Mouse (Mus musculus) heart, embryonic 14.5 days (tissue): ENCODE results near the gene Phlpp1. TPM values are rescaled to one million over a fixed set of nuclear protein-coding genes. Genes with fewer than 3 reads are reported as not detected.
A peak's percentile ranks its signal among the peaks of the same experiment; 100 is the strongest.

Experiments
- ATAC-seq: fragments of 200-750 bp; cut with Nextera tagmentation; 2 replicates; pipeline ENCODE4 v1.8.0; 2017; ENCODE audit warnings: low read depth, moderate TSS enrichment; ENCODE audit not compliant: insufficient number of reproducible peaks, insufficient read depth, low FRiP score
- H3K27ac ChIP-seq, 2 experiments: fragments of 200-500 bp in 1 of 2; fragments of 300-500 bp in 1 of 2; sonication (generic) in 1 of 2; replicated peaks in 1 of 2; 2 replicates each; pipeline ENCODE4 v1.5.1; 2012 to 2014; ENCODE audit warnings: low read depth in 2 of 2, low read length in 2 of 2, control low read depth in 1 of 2, mild to moderate bottlenecking in 1 of 2, mixed read lengths in 1 of 2; ENCODE audit not compliant: control insufficient read depth in 1 of 2, insufficient read depth in 1 of 2
- H3K27me3 ChIP-seq: fragments of 300-500 bp; sonication (generic); 2 replicates; pipeline ENCODE4 v1.6.1; 2014; ENCODE audit warnings: mild to moderate bottlenecking, low read length, control low read depth; ENCODE audit not compliant: control insufficient read depth, insufficient read depth
- H3K36me3 ChIP-seq: fragments of 300-500 bp; sonication (generic); 2 replicates; pipeline ENCODE4 v1.6.1; 2014; ENCODE audit warnings: mild to moderate bottlenecking, control low read depth, low read length, mixed read lengths; ENCODE audit not compliant: control insufficient read depth, insufficient read depth
- H3K4me1 ChIP-seq, 2 experiments: fragments of 200-500 bp in 1 of 2; fragments of 300-500 bp in 1 of 2; sonication (generic) in 1 of 2; 2 replicates each; pipeline ENCODE4 v1.6.1; 2012 to 2014; ENCODE audit warnings: low read length in 2 of 2, control low read depth in 1 of 2, mixed read lengths in 1 of 2; ENCODE audit not compliant: control insufficient read depth in 2 of 2, insufficient read depth in 2 of 2
- H3K4me2 ChIP-seq: fragments of 300-500 bp; sonication (generic); 2 replicates; pipeline ENCODE4 v1.6.1; 2014; ENCODE audit warnings: mild to moderate bottlenecking, low read length
- H3K4me3 ChIP-seq, 2 experiments: fragments of 200-500 bp in 1 of 2; fragments of 300-500 bp in 1 of 2; sonication (generic) in 1 of 2; 2 replicates each; pipeline ENCODE4 v1.5.1; 2012 to 2014; ENCODE audit warnings: low read length in 2 of 2, mild to moderate bottlenecking in 2 of 2, control low read depth in 1 of 2, low read depth in 1 of 2, moderate library complexity in 1 of 2; ENCODE audit not compliant: control insufficient read depth in 1 of 2, insufficient read depth in 1 of 2
- H3K9ac ChIP-seq: fragments of 300-500 bp; sonication (generic); 2 replicates; pipeline ENCODE4 v1.6.1; 2014; ENCODE audit warnings: mild to moderate bottlenecking, low read length
- H3K9me3 ChIP-seq: fragments of 300-500 bp; sonication (generic); 2 replicates; pipeline ENCODE4 v1.6.1; 2016; ENCODE audit warnings: low read length, control low read depth; ENCODE audit not compliant: control insufficient read depth
- WGBS: fragments of 180-500 bp; shearing (Covaris S2); extraction: QIAGEN DNeasy Blood & Tissue Kit; methylation state at CpG from one replicate; pipeline ENCODE4 v1.1.7; 2014; 5-methylcytosine and 5-hydroxymethylcytosine counted together
- polyA plus RNA-seq: library from polyadenylated mRNA; unstranded; fragments of >200 nt; fragmentation: Nextera tagmentation; extraction: Ambion mirVana; gene quantifications from 2 replicates; pipeline ENCODE4 v1.2.1, GENCODE M21; 2014

Phlpp1 gene
- polyA plus RNA-seq = 6.2 and 6.7 TPM in 2 replicates

- Histone ChIP-seq H3K36me3 (no peaks in the 10 kb centered on the region), H3K4me2 (peak within 1 kb of the TSS; percentile 91), H3K27ac (peak within 1 kb of the TSS; percentile 92 to 94), H3K4me3 (peak within 1 kb of the TSS; percentile 64 to 96), H3K9me3 (no peaks in the 10 kb centered on the region), H3K27me3 (no peaks in the 10 kb centered on the region), H3K9ac (peak within 1 kb of the TSS; percentile 98), H3K4me1 (peaks cover 0 to 18% of the 10 kb centered on the region in 2 experiments; a peak in 2 of 4 replicates)
- WGBS = under 1% methylated on average over 107 of the region's 113 CpGs
- peak; percentile 99 for ATAC-seq
Measured at GRCm38 (mm10) chr1:106171241-106172220, at the start of gene Phlpp1. TSS of gene Phlpp1 (plus strand) at chr1:106171752.

GRCm38 (mm10) chr1:106126601-106127000 is 45.0 kb upstream of the Phlpp1 start:
- Histone ChIP-seq H3K9ac (no peak overlapping the region), H3K4me3 (no peak overlapping the region), H3K36me3 (no peaks in the 10 kb centered on the region), H3K27ac (no peak overlapping the region), H3K4me2 (no peak overlapping the region), H3K9me3 (no peaks in the 10 kb centered on the region), H3K27me3 (no peaks in the 10 kb centered on the region), H3K4me1 (peaks cover 3 to 5% of the 10 kb centered on the region in 2 experiments; a peak in 3 of 4 replicates)
- 85% methylated on average over 3 of the region's 3 CpGs for WGBS
- ATAC-seq = no peak

GRCm38 (mm10) chr1:106131697-106132349 is 39.7 kb upstream of the Phlpp1 start:
- Histone ChIP-seq H3K9me3 (no peaks in the 10 kb centered on the region), H3K4me2 (no peak overlapping the region), H3K27ac (no peak overlapping the region), H3K36me3 (no peaks in the 10 kb centered on the region), H3K9ac (no peak overlapping the region), H3K4me1 (peaks cover 3 to 5% of the 10 kb centered on the region in 2 experiments; a peak in 3 of 4 replicates), H3K27me3 (no peaks in the 10 kb centered on the region), H3K4me3 (no peak overlapping the region)
- WGBS = 58% methylated on average over 4 of the region's 4 CpGs
- no peak for ATAC-seq

- no peak overlapping the region for H3K9ac ChIP-seq
- peaks cover 3 to 5% of the 10 kb centered on the region in 2 experiments; a peak in 3 of 4 replicates for H3K4me1 ChIP-seq
- H3K27ac ChIP-seq = no peak overlapping the region
- no peak overlapping the region for H3K4me3 ChIP-seq
- H3K9me3 ChIP-seq = no peaks in the 10 kb centered on the region
- H3K36me3 ChIP-seq = no peaks in the 10 kb centered on the region
- WGBS = 60% methylated on average over 4 of the region's 4 CpGs
- no peak overlapping the region for H3K4me2 ChIP-seq
- H3K27me3 ChIP-seq = no peaks in the 10 kb centered on the region
- ATAC-seq = no peak
Measured at GRCm38 (mm10) chr1:106132350-106132700, 39.2 kb upstream of the Phlpp1 start.

- no peak for ATAC-seq
- Histone ChIP-seq H3K4me2 (no peak overlapping the region), H3K27ac (no peak overlapping the region), H3K4me3 (no peak overlapping the region), H3K4me1 (no peaks in the 10 kb centered on the region), H3K27me3 (no peaks in the 10 kb centered on the region), H3K36me3 (no peaks in the 10 kb centered on the region), H3K9ac (no peak overlapping the region), H3K9me3 (no peaks in the 10 kb centered on the region)
- 97% methylated on average over 2 of the region's 2 CpGs for WGBS
Measured at GRCm38 (mm10) chr1:106138691-106139090, 32.9 kb upstream of the Phlpp1 start.

- no peak overlapping the region for H3K27ac ChIP-seq
- H3K4me2 ChIP-seq = no peak overlapping the region
- H3K27me3 ChIP-seq = no peaks in the 10 kb centered on the region
- H3K4me3 ChIP-seq = no peak overlapping the region
- no peaks in the 10 kb centered on the region for H3K9me3 ChIP-seq
- no peaks in the 10 kb centered on the region for H3K4me1 ChIP-seq
- no peaks in the 10 kb centered on the region for H3K36me3 ChIP-seq
- no peak for ATAC-seq
- WGBS = 71% methylated on average over 1 of the region's 1 CpGs
- no peak overlapping the region for H3K9ac ChIP-seq
Measured at GRCm38 (mm10) chr1:106139137-106139536, 32.4 kb upstream of the Phlpp1 start.

GRCm38 (mm10) chr1:106142010-106142409 is 29.5 kb upstream of the Phlpp1 start:
- H3K27ac ChIP-seq = no peak overlapping the region
- no peak overlapping the region for H3K4me2 ChIP-seq
- WGBS = 96% methylated on average over 1 of the region's 1 CpGs
- no peaks in the 10 kb centered on the region for H3K9me3 ChIP-seq
- H3K27me3 ChIP-seq = no peaks in the 10 kb centered on the region
- H3K4me3 ChIP-seq = no peak overlapping the region
- H3K4me1 ChIP-seq = no peaks in the 10 kb centered on the region
- no peak for ATAC-seq
- H3K36me3 ChIP-seq = no peaks in the 10 kb centered on the region
- H3K9ac ChIP-seq = no peak overlapping the region
